Mouse (Mus musculus): Measurements from ENCODE around the gene Ajm1. TPM values are rescaled to one million over a fixed set of nuclear protein-coding genes. Genes with fewer than 3 reads are reported as not detected.
A peak's percentile ranks its signal among the peaks of the same experiment; 100 is the strongest.

Ajm1 gene
- total RNA-seq, 2 experiments from 2014 or later, result 0.07 to 0.08 TPM

DNA sequence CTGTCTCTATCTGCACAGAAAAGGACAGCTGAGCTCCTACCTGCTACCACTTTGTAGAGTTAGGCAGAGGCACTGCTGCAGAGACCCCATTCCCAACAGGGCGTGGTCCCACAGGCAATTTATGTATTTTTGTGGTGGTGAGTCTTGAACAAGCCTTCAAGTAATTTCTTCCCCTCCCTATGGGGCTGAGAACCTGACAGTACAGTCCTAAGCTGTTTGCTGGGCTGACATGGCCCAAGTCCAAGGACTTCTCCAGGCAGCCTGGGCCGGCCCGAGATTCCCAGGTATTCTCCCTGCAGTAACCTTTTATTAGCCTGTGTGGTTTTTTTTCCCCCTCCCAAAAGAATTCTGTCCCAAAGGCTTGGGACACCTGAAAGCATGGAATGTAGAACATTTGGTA, 2.6 kb upstream of the Ajm1 start:
- DNase-seq (ENCODE audit: low spot score in 2 of 2), result no peak

DNA sequence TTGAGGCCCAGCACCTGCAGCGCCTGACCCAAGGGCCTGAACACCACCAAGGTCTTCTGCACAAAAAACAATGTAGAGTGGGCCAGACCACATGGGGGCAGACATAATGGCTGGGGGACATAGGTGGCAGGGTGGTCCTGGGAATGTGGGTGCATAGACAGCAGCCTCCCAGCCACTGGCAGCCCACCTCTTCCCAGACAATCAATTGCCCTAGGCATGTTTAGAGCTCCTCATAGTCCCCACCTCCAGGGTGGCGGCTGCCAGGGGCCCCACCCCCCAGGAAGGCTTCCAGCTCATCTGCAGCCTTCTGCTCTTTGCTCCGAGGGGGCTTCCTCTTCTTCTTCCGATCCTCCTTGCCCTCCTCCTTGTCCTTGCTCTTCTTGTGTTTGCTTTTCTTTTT, 2.0 kb upstream of the Ajm1 start:
- no peak for DNase-seq (ENCODE audit: low spot score in 2 of 2)

- DNase-seq (ENCODE audit: low spot score in 2 of 2), result no peak
Measured at GRCm38 (mm10) chr2:25583120-25583481, 1.5 kb upstream of the Ajm1 start.

DNA sequence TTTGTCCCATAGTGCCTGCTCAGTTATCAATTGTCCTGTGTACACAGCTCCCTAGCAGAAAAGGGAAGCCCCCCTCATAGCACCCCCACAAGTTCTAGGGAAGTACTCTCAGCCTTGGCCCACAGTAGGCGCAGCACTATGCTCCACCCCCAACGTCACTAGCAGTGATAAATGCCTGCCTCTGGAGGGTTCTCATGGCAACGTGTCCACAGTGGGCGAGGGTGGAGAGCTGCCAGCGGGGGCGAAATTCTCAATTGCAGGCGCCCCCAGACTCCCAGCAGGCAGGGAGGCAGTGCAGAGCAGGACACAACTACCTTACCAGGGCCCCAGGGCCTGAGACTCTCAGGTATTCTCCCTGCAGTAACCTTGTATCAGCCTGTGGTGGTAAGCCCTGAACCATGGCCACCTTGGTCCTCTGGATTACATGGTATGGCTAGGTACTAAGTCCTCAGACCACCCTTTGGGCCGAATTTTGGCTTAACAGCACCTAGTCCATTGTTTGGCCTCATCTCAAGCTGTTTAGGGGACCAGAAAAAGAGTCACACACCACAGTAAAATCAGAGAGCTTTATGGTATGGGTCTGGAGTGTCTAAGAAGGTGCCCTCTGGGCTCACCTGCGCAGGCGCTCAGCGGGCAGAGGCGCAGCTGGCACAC, 1.0 kb upstream of the Ajm1 start:
- no peak for DNase-seq (ENCODE audit: low spot score in 2 of 2)

DNA sequence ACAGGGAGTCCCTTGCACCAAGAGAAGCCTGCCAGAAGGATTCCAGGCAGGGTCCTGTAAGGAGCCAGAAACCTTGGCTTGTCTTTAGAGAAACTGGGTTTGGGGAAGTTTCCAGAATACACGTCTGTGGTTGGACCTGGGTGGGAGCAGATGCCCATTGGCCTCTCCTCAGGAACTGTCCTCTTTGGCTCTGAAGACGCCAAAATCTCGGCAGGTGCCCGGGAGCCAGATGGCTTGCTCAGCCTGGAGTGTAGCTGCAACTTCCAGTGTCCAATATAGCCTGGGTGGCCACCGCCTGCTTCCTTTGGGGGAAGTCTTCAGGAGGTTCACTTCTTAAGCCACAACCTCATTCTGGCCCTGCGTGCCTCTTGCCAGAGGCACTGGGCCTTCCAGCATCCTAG, 344 bp upstream of the Ajm1 start:
- DNase-seq (ENCODE audit: low spot score in 2 of 2), result no peak

DNA sequence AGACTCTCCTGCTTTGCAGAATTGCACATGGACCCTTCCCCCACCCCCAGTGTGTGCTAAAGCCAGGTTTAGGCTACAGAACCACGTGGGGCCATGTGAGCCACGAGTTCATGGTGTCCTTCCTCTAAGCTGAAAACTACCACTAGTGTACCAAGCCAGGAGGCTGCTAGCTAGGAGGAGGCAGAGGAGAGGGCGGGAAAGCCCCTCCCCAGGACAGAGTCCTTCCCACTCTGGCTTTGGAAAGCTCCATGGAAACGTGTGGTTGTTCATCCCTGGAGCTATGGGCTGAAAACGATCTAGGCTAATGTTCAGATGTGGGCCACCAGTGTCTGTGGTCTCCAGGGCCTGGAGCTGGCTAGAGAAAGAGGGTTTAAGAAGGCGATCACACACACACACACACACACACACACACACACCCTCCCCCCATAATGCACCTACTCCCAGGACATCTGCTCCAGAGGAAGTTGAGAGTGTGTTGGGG, 896 bp downstream of the Ajm1 start:
- no peak for DNase-seq (ENCODE audit: low spot score in 2 of 2)

DNA sequence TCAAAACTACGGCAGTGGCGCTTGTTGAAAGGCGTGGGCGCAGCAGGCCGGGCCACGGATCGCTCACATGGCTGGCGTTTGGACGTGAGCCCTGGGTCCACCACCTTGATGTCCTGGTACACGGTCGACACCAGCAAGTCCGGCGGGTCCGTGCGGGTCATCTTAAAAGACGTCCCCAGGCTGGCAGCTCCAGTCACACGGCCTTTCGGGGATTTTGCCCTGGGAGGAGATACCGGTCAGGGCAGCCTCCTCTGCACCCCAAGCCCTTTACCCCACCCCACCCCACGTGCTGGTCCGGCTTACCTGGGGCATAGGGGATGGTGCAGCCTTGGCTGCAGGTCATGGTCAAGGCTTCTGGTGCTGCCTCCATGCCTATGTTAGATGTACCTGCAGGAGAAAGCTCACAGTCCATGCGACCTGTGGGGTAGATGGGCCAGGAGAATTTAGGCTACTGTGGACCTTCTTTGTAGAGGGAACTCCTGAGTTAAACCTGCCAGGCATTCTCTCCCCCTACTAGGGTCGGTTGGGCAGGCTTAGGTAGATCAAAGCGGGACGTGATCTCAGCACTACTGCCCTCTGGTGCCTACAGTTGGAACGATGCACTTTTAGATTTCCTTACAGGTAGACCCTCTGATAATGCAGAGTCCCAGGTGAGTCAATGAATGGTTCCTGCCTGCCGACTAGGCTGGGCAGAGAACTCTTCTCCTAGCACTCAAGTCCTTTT, 1.7 kb downstream of the Ajm1 start:
- DNase-seq (ENCODE audit: low spot score in 2 of 2), result no peak

GRCm38 (mm10) chr2:25578796-25579736, 2.5 kb downstream of the Ajm1 start:
- DNase-seq (ENCODE audit: low spot score in 2 of 2), result no peak

GRCm38 (mm10) chr2:25577951-25578795, 3.4 kb downstream of the Ajm1 start:
- no peak for DNase-seq (ENCODE audit: low spot score in 2 of 2)

- no peak for DNase-seq (ENCODE audit: low spot score in 2 of 2)
Measured at GRCm38 (mm10) chr2:25576965-25577891, 4.3 kb downstream of the Ajm1 start.

DNA sequence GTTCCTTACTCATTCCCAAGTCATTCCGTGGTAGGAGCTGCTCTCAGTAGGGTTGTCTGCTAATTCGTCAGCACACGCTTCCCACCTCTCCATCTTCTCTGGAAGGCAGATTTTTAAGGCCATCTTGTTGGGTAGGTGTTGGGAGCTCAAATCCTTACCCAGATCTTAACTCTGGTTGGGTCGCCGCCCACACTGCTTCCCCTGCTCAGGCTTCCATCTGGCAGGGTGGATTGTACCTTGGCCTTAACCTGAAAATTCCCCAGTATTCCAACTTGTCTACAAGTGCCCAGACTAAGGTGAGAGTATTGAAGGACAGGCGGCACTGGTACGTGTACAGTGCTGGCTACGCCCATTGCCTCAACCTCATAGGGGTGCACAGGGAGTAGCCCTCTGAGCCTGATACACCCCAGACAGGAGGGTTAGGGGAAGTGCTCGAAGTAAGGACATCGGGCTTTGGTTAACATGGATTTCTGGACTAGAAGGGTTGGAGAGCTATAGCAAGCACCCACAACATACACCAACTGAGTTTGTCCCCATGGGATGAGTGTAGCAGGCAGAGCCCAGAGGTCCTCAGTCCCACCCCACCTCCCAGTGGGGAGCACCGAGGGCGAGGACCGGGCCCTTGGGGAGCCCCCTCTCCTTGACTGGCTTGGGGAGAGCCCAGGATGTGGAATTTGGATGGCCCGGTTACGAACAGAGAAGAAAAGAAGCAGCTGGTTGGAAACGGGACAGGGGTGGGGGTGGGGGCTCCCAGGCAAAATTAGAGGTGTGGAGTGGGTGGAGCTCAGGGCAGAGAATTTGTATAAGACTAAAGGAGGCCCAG, 5.3 kb downstream of the Ajm1 start:
- DNase-seq (ENCODE audit: low spot score in 2 of 2), result no peak

GRCm38 (mm10) chr2:25575432-25576027, 6.0 kb downstream of the Ajm1 start:
- peak in 1 of 2 experiments; percentile 41 for DNase-seq (ENCODE audit: low spot score in 2 of 2)

DNA sequence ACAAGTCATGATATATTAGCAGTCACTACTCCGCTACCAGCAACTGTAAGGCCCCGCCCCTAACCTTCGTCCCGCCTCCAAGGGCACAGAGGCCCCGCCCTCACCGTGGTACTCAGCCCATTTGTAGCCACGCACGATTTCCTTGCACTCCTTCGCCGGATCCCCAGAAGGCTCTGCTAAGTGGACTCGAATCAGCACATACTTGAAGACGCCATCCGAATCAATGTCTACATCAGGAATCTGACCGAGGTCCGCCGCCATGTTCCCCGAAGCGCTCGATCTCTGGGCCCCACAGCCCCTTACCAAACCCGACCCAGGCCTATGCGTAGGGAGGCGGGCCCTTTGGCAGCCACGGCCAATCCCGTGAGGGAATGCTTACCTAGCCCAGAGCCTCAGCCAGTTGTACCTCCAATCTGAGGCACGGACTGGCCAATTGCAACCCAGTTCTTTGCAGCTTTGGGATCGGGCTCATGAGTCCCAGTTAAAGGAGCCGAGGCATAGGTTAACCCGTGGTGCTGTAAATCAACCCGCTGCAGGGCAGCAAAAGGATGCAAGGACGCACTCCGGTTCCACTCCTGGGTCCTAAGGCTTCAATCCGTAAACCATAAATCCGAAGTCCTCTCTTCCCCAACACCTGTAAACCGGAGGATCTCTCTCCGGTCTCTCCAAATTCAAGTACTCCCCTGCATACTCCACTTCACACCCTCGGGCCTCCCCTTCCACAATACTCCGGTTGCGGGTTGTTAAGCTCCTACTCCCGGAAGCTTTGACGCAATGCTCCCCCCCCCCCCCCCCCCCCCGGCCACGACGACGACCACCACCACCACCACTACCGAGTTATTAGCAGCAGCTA, 6.8 kb downstream of the Ajm1 start, which contains the start of the genes Mamdc4 and Phpt1:
TSS of gene Mamdc4 (minus strand) at position 267 of the 853 bp plus-strand sequence.
TSS of gene Phpt1 (minus strand) at position 646 of the 853 bp plus-strand sequence.
- peak; percentile 81 to 93 for DNase-seq (ENCODE audit: low spot score in 2 of 2)

- peak in 1 of 2 experiments; percentile 7 for DNase-seq (ENCODE audit: low spot score in 2 of 2)
Measured at GRCm38 (mm10) chr2:25574136-25574535, 7.4 kb downstream of the Ajm1 start.

- DNase-seq (ENCODE audit: low spot score in 2 of 2), result no peak
Measured at GRCm38 (mm10) chr2:25573068-25573467, 8.5 kb downstream of the Ajm1 start.

GRCm38 (mm10) chr2:25571221-25571620, 10.3 kb downstream of the Ajm1 start:
- DNase-seq (ENCODE audit: low spot score in 2 of 2), result no peak

- no peak for DNase-seq (ENCODE audit: low spot score in 2 of 2)
Measured at GRCm38 (mm10) chr2:25569323-25569722, 12.2 kb downstream of the Ajm1 start.
